16 mouse cellular contexts compared by ENCODE assay signal in genomic region chr14:8190556-8190955, GRCm38 (mm10). TPM values are rescaled to one million over a fixed set of nuclear protein-coding genes. Genes with fewer than 3 reads are reported as not detected.
A peak's percentile ranks its signal among the peaks of the same experiment; 100 is the strongest.
DNase-seq lines count a peak whose midpoint lies in the region.
"Had no signal": no experiment of that assay in that cellular context is flagged by ENCODE, and none has a peak within 500 bp of the region (broad histone marks: within the 10 kb centered on the region; RNA-seq: fewer than 3 reads in every experiment).

No protein-coding gene starts in this region.

- H3K36me3 ChIP-seq in heart, embryonic 10.5 days: no peaks in the 10 kb centered on the region
- H3K36me3 ChIP-seq: G1E had no signal

- WGBS in heart, embryonic 10.5 days: 74% methylated on average over 3 of the region's 3 CpGs

- H3K27ac ChIP-seq in heart, embryonic 10.5 days: no peak overlapping the region

- no peaks in the 10 kb centered on the region for H3K4me1 ChIP-seq in heart, embryonic 10.5 days

- DNase-seq in heart, adult 11 months: peak; percentile 51
- DNase-seq in heart, postnatal 14 days: no peak
- DNase-seq in heart, embryonic 10.5 days (ENCODE audit: low spot score): peak; percentile 55
- no peak for DNase-seq in heart, adult 9 months (ENCODE audit: low spot score in 2 of 2)
- DNase-seq: adrenal gland, adult 2 months; adrenal gland, adult 8-10 months; adrenal gland, postnatal 10 days; adrenal gland, postnatal 14 days; adrenal gland, postnatal 25 days; adrenal gland, postnatal 36 days; B cell, adult 2 months; cerebellum, adult 11 months; cerebellum, adult 11-12 months; cerebellum, adult 18-20 months had no signal

- no peaks in the 10 kb centered on the region for H3K27me3 ChIP-seq in heart, embryonic 10.5 days (ENCODE audit: insufficient read depth, poor library complexity, severe bottlenecking)
- H3K27me3 ChIP-seq: Patski had no signal

- intact Hi-C loops in heart, postnatal 14 days (cut with DNase I): no loop called here

- H3K9me3 ChIP-seq in heart, embryonic 10.5 days: no peaks in the 10 kb centered on the region

- H3K4me3 ChIP-seq in heart, embryonic 10.5 days: no peak overlapping the region

RNA-seq across cellular contexts. Expression of gene Pdhb, which starts 17.7 kb away (rescaled TPM):
- 100 to 1,000 TPM; 886 to 904 TPM for total RNA-seq in heart, postnatal 14 days (2021)
- polyA plus RNA-seq in heart, embryonic 10.5 days (2016; fragmentation: Nextera tagmentation; extraction: Ambion mirVana): 332 and 445 TPM in 2 replicates

RNA-seq across cellular contexts. Expression of gene Kctd6, which starts 23.4 kb away (rescaled TPM):
- total RNA-seq in heart, postnatal 14 days (2021): 10 to 100 TPM; 10.6 to 11.0 TPM
- 3.5 and 7.2 TPM in 2 replicates for polyA plus RNA-seq in heart, embryonic 10.5 days (2016; fragmentation: Nextera tagmentation; extraction: Ambion mirVana)

Comparison
In these comparisons a context has a peak if more than half of its experiments do, and no peak if none do; other contexts are left out.
1. DNase-seq: peak in heart, adult 11 months (single experiment) and heart, embryonic 10.5 days (single experiment); none in heart, postnatal 14 days (0 of 2) and heart, adult 9 months (0 of 2).